Mouse (Mus musculus) heart, adult 11 months (tissue): ENCODE results near the gene Pde4d.

Experiments
- DNase-seq: peaks from one replicate; pipeline ENCODE4 v3.0.0; 2022

The Pde4d gene

DNA sequence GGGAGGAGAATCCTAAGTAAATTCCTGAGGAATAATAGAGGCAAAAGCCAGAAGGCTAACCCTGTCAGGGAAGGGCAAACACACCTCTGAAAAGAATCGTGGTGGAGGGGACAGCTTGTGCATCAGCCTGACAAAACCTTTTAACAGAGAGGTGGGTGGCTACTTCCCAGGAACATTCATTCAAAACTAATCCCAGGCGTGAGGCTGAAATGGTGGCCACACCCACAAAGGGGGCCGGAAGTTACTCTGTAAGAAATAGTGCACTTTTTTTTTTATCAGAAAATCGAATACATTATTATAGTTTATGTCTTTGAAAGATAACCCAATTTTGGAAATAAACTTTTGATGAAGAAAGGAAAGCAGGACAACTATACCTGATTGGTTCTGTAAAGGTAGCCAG is 1227.3 kb downstream of the Pde4d start:
- DNase-seq, result no peak

GRCm38 (mm10) chr13:109677617-109678016 is 1227.9 kb downstream of the Pde4d start:
- no peak for DNase-seq

- DNase-seq, result no peak
Observed at GRCm38 (mm10) chr13:109678991-109679390, 1229.2 kb downstream of the Pde4d start.

DNA sequence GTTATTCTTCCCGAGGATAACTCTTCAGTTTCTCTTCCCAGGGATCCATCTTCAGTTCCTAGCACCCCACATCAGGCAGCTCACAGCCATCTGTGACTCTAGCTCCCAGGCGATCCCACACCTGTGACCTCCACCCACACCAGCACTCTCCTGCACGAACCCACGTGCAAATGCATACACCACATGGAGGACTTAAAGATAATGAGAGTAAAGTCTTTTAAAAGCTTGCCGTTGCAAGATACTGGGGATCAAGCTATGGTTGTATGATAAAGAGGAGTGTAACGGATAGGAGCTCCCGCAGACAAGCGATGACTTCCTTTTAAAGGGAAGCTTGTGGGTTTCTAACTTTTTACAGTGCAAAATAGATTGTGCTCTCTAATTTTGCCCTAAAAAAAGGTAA is 1230.5 kb downstream of the Pde4d start:
- DNase-seq, result no peak

DNA sequence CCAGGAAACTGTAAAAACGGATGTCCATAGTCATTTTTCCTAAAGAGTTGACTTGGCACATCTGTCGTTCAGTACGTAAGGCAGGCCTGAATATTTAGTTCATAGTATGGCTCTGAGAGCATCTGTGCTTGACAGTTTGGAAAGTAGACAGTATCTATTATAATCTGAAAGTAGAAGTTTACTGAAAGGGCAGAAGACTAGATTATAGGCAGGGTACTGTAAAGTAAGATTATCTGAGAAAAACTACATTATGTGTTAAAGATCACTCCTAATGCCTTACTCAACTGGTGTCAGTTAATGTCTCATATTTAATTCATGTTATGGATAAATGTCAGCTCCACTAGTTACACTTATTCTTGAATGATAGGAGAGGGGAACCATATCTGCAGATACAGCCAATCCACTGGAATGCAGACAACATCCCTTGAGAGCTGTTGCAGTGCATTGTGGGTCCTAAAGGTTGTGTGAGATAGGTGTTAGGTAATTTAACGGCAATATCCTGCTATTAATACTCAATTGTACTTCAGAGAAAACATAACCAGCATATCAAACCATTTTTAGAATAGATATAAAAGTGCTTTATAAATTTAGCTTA is 1232.0 kb downstream of the Pde4d start:
- no peak for DNase-seq

DNA sequence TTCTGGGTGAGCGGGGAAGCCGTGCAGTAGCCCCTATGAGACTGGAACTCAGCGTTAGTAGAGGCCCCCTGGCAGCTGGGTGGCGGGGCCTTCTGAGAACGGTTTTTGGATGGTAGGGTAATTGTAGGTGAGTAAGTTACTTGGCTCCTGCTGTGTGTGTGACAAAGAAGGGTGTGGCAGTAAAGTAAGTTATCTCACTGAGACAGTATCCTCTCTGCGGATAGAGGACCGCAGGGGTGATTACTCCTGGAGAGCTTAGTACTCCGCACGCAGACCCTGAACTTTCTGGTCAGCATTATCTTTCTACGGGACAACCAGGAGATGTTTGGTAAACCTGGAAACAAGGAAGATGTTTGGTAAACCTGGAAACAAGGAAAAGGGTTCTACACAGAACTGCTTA is 1233.3 kb downstream of the Pde4d start:
- no peak for DNase-seq

- DNase-seq, result no peak
Observed at GRCm38 (mm10) chr13:109684985-109685295, 1235.2 kb downstream of the Pde4d start.

DNA sequence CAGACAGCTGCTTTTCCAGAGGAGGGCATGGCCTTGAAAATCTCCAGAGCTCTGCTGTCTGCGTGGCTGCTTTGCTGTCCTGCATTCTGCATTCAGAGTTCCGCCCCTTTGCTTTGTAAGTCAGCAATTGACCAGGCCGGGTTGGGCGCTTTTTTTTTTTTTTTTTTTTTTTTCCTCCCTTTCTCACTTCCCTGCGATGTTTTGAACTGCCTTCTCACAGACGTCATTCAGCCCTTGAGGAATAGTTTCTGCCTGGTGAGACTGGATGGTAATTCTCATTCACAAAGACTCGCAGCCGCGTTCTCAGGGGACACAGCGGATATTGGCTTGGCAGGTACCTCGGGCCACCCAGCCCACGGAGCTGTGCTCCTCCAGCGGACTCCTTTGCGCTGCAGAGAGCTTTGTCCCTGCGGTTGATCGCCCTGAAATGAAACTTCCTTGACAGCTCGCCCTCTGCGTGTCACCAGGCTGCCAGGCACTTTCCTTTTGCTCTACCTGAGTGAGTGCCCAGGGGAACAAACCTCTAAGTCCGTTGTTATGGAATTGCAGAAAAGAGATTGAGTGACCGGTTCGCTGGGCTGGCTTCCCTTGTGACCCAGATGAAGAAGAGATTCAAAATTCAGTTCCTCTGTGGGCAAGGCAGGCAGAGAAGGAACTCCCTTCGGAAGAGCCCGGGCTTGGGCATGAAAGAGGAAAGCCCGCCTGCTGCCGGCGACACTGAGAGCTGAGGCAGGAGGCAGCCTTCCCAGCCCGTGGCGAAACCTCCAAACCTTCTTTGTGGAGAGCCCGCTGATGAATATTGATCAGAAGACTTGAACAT is 1235.8 kb downstream of the Pde4d start:
- DNase-seq, result peak; percentile 96

- DNase-seq, result no peak
Observed at GRCm38 (mm10) chr13:109686116-109686876, 1236.5 kb downstream of the Pde4d start.

DNA sequence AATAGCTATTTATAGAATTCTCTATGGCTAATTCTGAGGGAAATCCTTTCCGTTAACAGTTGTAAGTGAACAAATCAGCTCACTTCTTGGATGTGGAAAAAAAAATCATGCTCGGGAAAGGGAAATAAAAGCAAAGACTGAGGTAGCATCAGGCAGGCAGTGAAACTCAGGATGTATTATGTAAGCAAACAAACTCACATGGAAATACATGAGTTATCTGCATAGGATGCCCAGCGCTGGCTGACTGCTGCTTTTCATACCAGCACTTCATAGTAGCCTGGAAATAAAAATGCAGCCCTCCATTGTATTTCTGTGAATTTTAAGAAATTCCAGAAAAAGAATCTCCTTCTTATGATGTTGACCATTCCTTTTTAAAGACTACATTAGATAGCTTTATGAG is 1237.2 kb downstream of the Pde4d start:
- no peak for DNase-seq

- DNase-seq, result no peak
Observed at GRCm38 (mm10) chr13:109688195-109688594, 1238.4 kb downstream of the Pde4d start.

GRCm38 (mm10) chr13:109689176-109689575 is 1239.4 kb downstream of the Pde4d start:
- no peak for DNase-seq

GRCm38 (mm10) chr13:109690558-109690957 is 1240.8 kb downstream of the Pde4d start:
- no peak for DNase-seq

DNA sequence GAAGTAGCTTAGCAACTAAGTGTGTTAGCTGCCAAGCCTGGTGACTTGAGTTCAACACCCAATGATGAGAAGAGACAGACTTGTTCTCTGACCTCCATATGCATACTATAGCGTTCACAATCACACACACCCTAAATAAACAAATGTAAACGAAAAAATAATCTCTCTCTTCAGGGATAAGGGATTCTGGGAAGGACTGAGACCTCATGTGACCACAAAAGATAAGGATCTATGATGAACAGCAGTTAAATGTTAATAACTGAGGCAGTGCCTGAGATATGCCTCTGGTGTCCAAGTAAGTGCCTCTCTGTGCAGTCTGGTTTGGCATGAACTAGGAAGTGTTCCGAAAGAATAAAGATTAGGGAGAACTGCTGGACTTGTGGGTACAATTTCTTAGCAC is 1243.1 kb downstream of the Pde4d start:
- DNase-seq, result no peak

DNA sequence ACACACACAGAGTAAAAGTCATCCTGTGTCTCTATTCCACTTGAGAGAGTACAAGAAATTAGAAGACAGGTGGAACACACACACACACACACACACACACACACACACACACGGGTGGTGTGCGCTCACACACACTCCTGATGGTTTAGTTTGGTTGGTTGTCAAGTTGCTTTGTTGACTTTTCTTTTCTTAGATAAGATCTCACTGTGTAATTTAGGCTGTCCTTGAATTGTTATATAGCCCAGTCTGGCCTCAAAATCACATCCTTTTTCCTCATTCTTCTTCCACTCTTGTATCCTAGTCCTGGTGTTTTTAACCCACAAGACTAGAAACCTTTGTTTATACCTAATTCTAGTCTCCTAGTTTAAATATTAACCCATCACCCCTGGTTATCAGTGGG is 1244.0 kb downstream of the Pde4d start:
- DNase-seq, result no peak

GRCm38 (mm10) chr13:109694293-109694692 is 1244.5 kb downstream of the Pde4d start:
- DNase-seq, result no peak

GRCm38 (mm10) chr13:109695098-109695497 is 1245.3 kb downstream of the Pde4d start:
- no peak for DNase-seq

DNA sequence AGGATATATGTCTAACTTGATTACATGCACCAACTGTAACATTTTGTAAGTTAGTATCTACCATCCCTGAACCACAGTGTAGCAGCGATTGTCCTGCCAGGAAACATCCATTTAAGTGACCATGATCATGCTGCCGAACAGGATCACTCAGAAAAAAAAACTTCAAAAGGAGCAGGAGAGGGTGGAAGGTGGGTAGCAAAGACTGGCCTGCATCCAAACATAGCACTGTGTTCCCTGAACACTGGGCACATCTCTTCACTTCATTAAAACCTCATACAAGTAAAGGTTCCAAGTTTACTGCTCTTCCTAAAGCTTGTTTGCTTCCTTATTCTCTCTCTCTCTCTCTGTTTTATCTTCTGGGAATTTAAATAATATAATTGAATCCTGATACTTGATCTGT is 1256.4 kb downstream of the Pde4d start:
- DNase-seq, result no peak

- no peak for DNase-seq
Observed at GRCm38 (mm10) chr13:109706579-109706978, 1256.8 kb downstream of the Pde4d start.

- no peak for DNase-seq
Observed at GRCm38 (mm10) chr13:109707154-109707553, 1257.4 kb downstream of the Pde4d start.

GRCm38 (mm10) chr13:109708326-109708725 is 1258.6 kb downstream of the Pde4d start:
- DNase-seq, result no peak

DNA sequence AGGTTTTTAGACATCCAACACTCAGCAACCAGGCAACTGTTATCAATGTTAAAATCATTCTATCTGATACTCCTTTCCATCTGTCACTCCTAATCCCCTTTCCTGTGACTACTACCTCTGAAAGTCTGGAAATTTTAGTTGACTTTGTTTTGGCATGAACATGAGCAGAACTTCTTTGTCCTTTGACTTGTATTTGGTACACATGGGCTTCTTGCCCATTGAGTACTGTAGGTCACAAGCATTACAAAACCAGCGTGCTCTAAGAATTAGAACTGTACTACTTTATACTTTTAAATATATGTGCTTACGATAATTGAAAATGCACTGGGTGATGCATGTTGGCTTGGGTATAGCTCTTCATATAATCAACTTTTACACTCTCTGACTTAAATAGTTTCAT is 1264.8 kb downstream of the Pde4d start:
- no peak for DNase-seq

DNA sequence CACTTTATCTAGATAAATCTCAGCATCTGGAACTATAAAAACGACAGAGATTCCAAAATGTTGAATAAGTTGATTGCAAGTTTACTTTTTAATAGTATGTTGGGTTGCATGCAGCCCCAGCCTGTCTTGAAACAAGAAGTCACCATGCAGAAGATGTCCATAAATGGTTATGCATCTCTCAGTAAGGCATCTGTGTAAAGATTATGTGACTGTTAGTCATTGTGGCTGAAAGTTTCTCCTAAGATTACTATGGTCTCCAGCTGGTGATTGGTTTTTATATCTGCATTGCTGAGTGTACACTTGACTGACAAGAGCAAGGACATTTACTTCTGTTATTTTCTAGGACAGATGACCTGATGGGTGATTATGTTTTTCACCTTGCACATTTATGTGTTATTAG is 1265.6 kb downstream of the Pde4d start:
- DNase-seq, result no peak

GRCm38 (mm10) chr13:109720127-109720713 is 1270.5 kb downstream of the Pde4d start:
- no peak for DNase-seq
